12 mouse cellular contexts compared by ENCODE assay signal in the genomic region with DNA sequence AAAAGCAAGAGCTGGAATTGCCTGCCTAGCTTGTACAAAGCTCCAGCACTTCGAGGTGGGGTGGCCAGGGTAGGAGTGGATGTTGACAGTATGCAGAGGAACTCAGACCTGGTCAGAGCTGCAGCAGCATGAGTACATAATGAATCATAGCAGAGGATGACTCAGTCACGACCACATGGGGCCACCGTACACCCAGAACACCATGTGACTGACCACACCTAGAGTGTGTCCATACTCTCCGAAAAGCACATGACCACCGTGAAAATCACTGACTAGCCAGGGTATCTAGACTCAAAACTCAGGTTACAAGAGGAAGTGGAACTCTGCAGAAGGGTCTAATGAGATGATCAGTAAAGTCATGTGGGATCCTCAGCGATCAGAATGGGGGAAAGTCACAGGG. TPM values are rescaled to one million over a fixed set of nuclear protein-coding genes. Genes with fewer than 3 reads are reported as not detected.
DNase-seq lines count a peak whose midpoint lies in the region; ATAC-seq and TF ChIP-seq lines count a peak whose summit lies in the region.
"Had no signal": no experiment of that assay in that cellular context is flagged by ENCODE, and none has a peak within 500 bp of the region (broad histone marks: within the 10 kb centered on the region; RNA-seq: fewer than 3 reads in every experiment).

No protein-coding gene starts in this region.

- H3K36me3 ChIP-seq in intestine, postnatal 0 days (ENCODE audit: control insufficient read depth, insufficient read depth), result peaks cover 56% of the 10 kb centered on the region

- no peak for TF ChIP-seq CTCF in intestine, postnatal 0 days (IDR thresholded peaks at IDR 0.05; ENCODE audit: low read depth)

- H3K4me1 ChIP-seq in intestine, postnatal 0 days (replicated peaks; ENCODE audit: control insufficient read depth, insufficient read depth, low read length), result peaks cover 6% of the 10 kb centered on the region

- H3K9ac ChIP-seq in intestine, postnatal 0 days (ENCODE audit: low read depth, low read length), result no peak overlapping the region
- H3K9ac ChIP-seq: neural tube, embryonic 15.5 days had no signal

- no peaks in the 10 kb centered on the region for H3K9me3 ChIP-seq in intestine, postnatal 0 days (ENCODE audit: control insufficient read depth)
- H3K9me3 ChIP-seq: neural tube, embryonic 15.5 days had no signal

- ATAC-seq in intestine, postnatal 0 days, result peak; percentile 70
- ATAC-seq in activated CD4-positive, CD25-positive, alpha-beta regulatory T cell, adult 4 months, result no peak
- no peak for ATAC-seq in inflammation-experienced regulatory T-cells, adult 6 months

- 39% methylated on average over 6 of the region's 6 CpGs for WGBS in intestine, postnatal 0 days

- H3K4me2 ChIP-seq in intestine, postnatal 0 days (replicated peaks; ENCODE audit: low read depth), result no peak overlapping the region
- H3K4me2 ChIP-seq: neural tube, embryonic 15.5 days had no signal

- no peaks in the 10 kb centered on the region for H3K27me3 ChIP-seq in intestine, postnatal 0 days (replicated peaks; ENCODE audit: control insufficient read depth, insufficient read depth, low read length)
- H3K27me3 ChIP-seq: neural tube, embryonic 15.5 days had no signal

- DNase-seq in right cerebral cortex, adult 2 months (ENCODE audit: low spot score in 2 of 2), result peak; percentile 17 to 42
- DNase-seq in right cerebral cortex, postnatal 14 days, result no peak
- peak; percentile 86 for DNase-seq in adrenal gland, adult 2 months
- DNase-seq in urinary bladder, postnatal 25 days (ENCODE audit: low spot score), result peak; percentile 46
- no peak for DNase-seq in cerebellum, adult 18-20 months
- DNase-seq: kidney, adult 2 months had no signal

- no peak overlapping the region for H3K4me3 ChIP-seq in intestine, postnatal 0 days (ENCODE audit: low read depth, low read length)
- H3K4me3 ChIP-seq: neural tube, embryonic 15.5 days had no signal

- no peak overlapping the region; the same call in 1 of the 2 replicates for H3K27ac ChIP-seq in intestine, postnatal 0 days (ENCODE audit: low read depth, low read length)
- H3K27ac ChIP-seq: neural tube, embryonic 15.5 days had no signal

RNA-seq across cellular contexts. Expression of a gene that starts 7.8 kb away (rescaled TPM):
- 100 to 1,000 TPM; 301 to 302 TPM for total RNA-seq in adrenal gland, adult 2 months (2021)
- 214 and 394 TPM in 2 replicates for polyA plus RNA-seq in adrenal gland, adult 2 months (2012; rRNA removed)
- 133 and 141 TPM in 2 replicates for polyA plus RNA-seq in intestine, postnatal 0 days (2015; fragmentation: Nextera tagmentation; extraction: Ambion mirVana)
- 100 to 1,000 TPM; 117 to 127 TPM for polyA plus RNA-seq in activated CD4-positive, CD25-positive, alpha-beta regulatory T cell, adult 4 months (2017; shearing (Covaris generic))
- 100 to 1,000 TPM; 135 to 147 (median 143) TPM for polyA plus RNA-seq in inflammation-experienced regulatory T-cells, adult 6 months (2017; shearing (Covaris generic))

RNA-seq across cellular contexts. Expression of a gene that starts 29.0 kb away (rescaled TPM):
- total RNA-seq in adrenal gland, adult 2 months (2021), result 10 to 100 TPM; 65.5 to 99.1 TPM
- polyA plus RNA-seq in adrenal gland, adult 2 months (2012; rRNA removed), result 41.8 and 47.1 TPM in 2 replicates
- polyA plus RNA-seq in intestine, postnatal 0 days (2015; fragmentation: Nextera tagmentation; extraction: Ambion mirVana), result 71.8 and 72.3 TPM in 2 replicates
- 1 to 10 TPM; 1.7 to 4.7 TPM for polyA plus RNA-seq in activated CD4-positive, CD25-positive, alpha-beta regulatory T cell, adult 4 months (2017; shearing (Covaris generic))
- polyA plus RNA-seq in inflammation-experienced regulatory T-cells, adult 6 months (2017; shearing (Covaris generic)), result 1 to 10 TPM; 1.5 to 6.2 (median 4.6) TPM

RNA-seq across cellular contexts. Expression of a gene that starts 29.1 kb away (rescaled TPM):
- total RNA-seq in adrenal gland, adult 2 months (2021), result 1 to 10 TPM; 6.3 to 8.0 TPM
- 8.0 and 8.7 TPM in 2 replicates for polyA plus RNA-seq in adrenal gland, adult 2 months (2012; rRNA removed)
- polyA plus RNA-seq in intestine, postnatal 0 days (2015; fragmentation: Nextera tagmentation; extraction: Ambion mirVana), result 3.2 and 3.7 TPM in 2 replicates
- polyA plus RNA-seq in activated CD4-positive, CD25-positive, alpha-beta regulatory T cell, adult 4 months (2017; shearing (Covaris generic)), result 1 to 10 TPM; 1.4 to 1.9 TPM
- polyA plus RNA-seq in inflammation-experienced regulatory T-cells, adult 6 months (2017; shearing (Covaris generic)), result 1 to 10 TPM; 1.3 to 2.2 (median 1.7) TPM

RNA-seq across cellular contexts. Expression of a gene that starts 42.7 kb away (rescaled TPM):
- 10 to 100 TPM; 27.7 to 37.9 TPM for total RNA-seq in adrenal gland, adult 2 months (2021)
- 38.2 and 41.7 TPM in 2 replicates for polyA plus RNA-seq in adrenal gland, adult 2 months (2012; rRNA removed)
- 36.6 and 37.7 TPM in 2 replicates for polyA plus RNA-seq in intestine, postnatal 0 days (2015; fragmentation: Nextera tagmentation; extraction: Ambion mirVana)
- 1 to 10 TPM; 5.2 to 5.3 TPM for polyA plus RNA-seq in activated CD4-positive, CD25-positive, alpha-beta regulatory T cell, adult 4 months (2017; shearing (Covaris generic))
- polyA plus RNA-seq in inflammation-experienced regulatory T-cells, adult 6 months (2017; shearing (Covaris generic)), result 1 to 10 TPM; 6.2 to 9.3 (median 7.0) TPM

RNA-seq across cellular contexts. Expression of a gene that starts 47.2 kb away (rescaled TPM):
- total RNA-seq in adrenal gland, adult 2 months (2021), result under 1 TPM in 1 of 2 experiments, not detected in 1; 0.17 TPM
- 0.17 and 0.25 TPM in 2 replicates for polyA plus RNA-seq in adrenal gland, adult 2 months (2012; rRNA removed)
- 46.8 and 50.1 TPM in 2 replicates for polyA plus RNA-seq in intestine, postnatal 0 days (2015; fragmentation: Nextera tagmentation; extraction: Ambion mirVana)
- not detected for polyA plus RNA-seq in activated CD4-positive, CD25-positive, alpha-beta regulatory T cell, adult 4 months (2017; shearing (Covaris generic))
- polyA plus RNA-seq in inflammation-experienced regulatory T-cells, adult 6 months (2017; shearing (Covaris generic)), result not detected
- total RNA-seq: left cerebral cortex, postnatal 25 days; megakaryocyte-erythroid progenitor cell, adult 5-6 weeks had no signal

Comparison
In these comparisons a context has a peak if more than half of its experiments do, and no peak if none do; other contexts are left out.
1. DNase-seq: peak in right cerebral cortex, adult 2 months (2 of 2), adrenal gland, adult 2 months (single experiment) and urinary bladder, postnatal 25 days (single experiment); none in right cerebral cortex, postnatal 14 days (single experiment) and cerebellum, adult 18-20 months (0 of 2).